Mouse (Mus musculus) stomach, postnatal 0 days (tissue): Measurements from ENCODE around the gene Gm17067.

Source experiments
- CTCF ChIP-seq: IDR thresholded peaks from 2 replicates; pipeline ENCODE4 v1.5.1; 2016; ENCODE audit warnings: antibody characterized with exemption, low read depth, mild to moderate bottlenecking, moderate library complexity
- EP300 ChIP-seq: optimal IDR thresholded peaks from 2 replicates; pipeline ENCODE3; 2016; ENCODE audit warnings: antibody characterized with exemption

GRCm38 (mm10) chr7:42738536-42739210 lies 11.9 kb upstream of the Gm17067 start:
- TF ChIP-seq CTCF (no peak), EP300 (no peak)
